Mouse (Mus musculus): Measurements from ENCODE around the gene 9430015G10Rik.

The 9430015G10Rik gene

GRCm38 (mm10) chr4:156109570-156110331 lies at the start of gene 9430015G10Rik:
Gene 9430015G10Rik (plus strand): TSS chr4:156109982.
- DNase-seq (ENCODE audit: low spot score), result peak; percentile 99

DNA sequence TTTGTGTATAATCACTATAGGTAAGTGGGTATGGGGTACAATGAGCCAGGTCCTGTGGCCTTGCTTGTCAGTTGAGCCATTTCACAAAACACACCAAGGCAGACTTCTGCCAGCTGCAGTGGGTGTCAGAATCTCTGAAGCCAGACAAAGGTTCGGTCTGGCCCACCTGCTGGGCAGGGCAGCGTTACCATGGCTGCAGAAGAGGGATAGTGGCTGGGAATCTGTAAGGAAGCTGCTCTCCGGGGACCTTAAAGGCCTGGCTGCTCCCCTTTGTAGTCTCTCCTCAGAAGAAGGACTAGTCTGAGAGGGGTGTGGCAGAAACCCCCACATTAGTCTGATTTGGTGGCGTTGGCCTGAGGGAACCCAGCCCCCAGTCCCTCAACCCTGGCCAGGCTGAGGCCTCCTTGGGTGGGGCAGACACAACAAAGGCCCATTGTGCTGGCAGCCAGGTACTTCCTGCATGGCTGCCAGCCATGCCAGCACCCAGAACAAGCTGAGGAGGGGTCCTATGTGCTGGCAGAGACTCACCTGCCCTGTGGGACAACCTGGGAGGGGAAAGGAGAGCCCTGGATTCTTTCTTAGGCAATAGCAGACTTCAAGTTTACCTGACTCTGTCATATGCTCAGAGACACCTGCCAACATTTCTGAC lies 45.8 kb upstream of the 9430015G10Rik start:
- no peak for DNase-seq (ENCODE audit: low spot score)

GRCm38 (mm10) chr4:156064510-156064897 lies 45.3 kb upstream of the 9430015G10Rik start:
- DNase-seq (ENCODE audit: low spot score), result no peak

- DNase-seq (ENCODE audit: low spot score), result peak; percentile 42
These were observed 44.5 kb upstream of the 9430015G10Rik start for GRCm38 (mm10) chr4:156065156-156065894.

DNA sequence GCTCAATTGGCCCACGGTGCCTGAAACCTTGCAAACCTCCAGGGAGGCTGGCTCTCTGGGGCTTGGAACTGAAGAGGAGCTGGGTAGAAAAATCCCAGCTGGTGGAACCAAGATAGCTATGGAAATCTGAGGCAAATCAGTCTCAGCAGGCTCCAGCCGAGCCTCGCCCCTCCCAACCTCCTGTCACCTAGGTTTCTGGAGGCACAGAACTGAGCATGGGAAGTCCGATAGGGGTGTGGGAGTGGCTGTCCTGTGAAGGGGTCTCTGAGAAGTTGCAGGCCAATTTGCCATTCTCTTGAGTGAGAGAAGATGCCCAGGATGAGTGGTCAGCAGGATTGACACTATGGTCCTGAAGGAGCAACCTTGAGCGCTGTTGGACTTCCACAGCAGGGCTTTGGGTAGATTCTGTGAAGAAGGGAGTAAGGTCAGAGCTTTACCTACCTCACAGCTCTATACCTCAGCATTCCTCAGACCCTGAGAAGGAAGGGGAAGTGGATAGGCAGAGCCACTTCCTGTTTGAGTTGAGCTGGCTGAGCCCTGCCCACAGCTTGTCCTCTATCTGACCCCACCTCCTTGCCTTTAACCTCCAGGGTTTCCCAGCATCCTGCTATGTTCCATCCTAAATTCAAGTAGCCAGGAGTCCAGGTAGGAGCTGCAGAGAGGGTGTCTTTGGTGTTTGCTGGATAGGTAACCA lies 42.4 kb upstream of the 9430015G10Rik start:
- no peak for DNase-seq (ENCODE audit: low spot score)

- DNase-seq (ENCODE audit: low spot score), result no peak
These were observed 40.1 kb upstream of the 9430015G10Rik start for GRCm38 (mm10) chr4:156069701-156070100.

GRCm38 (mm10) chr4:156070276-156070675 lies 39.5 kb upstream of the 9430015G10Rik start:
- no peak for DNase-seq (ENCODE audit: low spot score)

- no peak for DNase-seq (ENCODE audit: low spot score)
These were observed 39.1 kb upstream of the 9430015G10Rik start for GRCm38 (mm10) chr4:156070716-156071115.

GRCm38 (mm10) chr4:156076911-156077382 lies 32.8 kb upstream of the 9430015G10Rik start:
- no peak for DNase-seq (ENCODE audit: low spot score)

GRCm38 (mm10) chr4:156077499-156078301 lies 32.1 kb upstream of the 9430015G10Rik start:
- peak; percentile 52 for DNase-seq (ENCODE audit: low spot score)

- DNase-seq (ENCODE audit: low spot score), result peak; percentile 29
These were observed 27.1 kb upstream of the 9430015G10Rik start for GRCm38 (mm10) chr4:156082621-156083234.

DNA sequence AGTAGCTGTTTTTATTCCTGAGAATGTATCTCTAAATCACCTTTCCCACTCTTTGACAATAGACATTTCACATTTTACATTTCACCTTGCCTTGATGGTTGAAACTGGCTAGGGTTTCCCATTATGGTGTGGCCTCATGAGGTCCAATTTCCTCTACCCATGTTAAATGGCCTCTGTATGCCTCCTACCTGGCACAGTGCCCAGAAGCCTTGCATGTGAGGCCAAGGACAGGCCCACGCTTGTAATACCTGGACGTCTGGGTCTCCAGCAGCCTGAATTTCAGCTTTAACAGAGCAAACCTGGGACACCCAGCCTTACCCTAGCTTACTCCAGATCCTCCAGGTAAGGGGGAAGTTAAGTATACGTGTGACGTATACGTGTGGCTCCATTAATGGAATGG lies 26.4 kb upstream of the 9430015G10Rik start:
- DNase-seq (ENCODE audit: low spot score), result no peak

DNA sequence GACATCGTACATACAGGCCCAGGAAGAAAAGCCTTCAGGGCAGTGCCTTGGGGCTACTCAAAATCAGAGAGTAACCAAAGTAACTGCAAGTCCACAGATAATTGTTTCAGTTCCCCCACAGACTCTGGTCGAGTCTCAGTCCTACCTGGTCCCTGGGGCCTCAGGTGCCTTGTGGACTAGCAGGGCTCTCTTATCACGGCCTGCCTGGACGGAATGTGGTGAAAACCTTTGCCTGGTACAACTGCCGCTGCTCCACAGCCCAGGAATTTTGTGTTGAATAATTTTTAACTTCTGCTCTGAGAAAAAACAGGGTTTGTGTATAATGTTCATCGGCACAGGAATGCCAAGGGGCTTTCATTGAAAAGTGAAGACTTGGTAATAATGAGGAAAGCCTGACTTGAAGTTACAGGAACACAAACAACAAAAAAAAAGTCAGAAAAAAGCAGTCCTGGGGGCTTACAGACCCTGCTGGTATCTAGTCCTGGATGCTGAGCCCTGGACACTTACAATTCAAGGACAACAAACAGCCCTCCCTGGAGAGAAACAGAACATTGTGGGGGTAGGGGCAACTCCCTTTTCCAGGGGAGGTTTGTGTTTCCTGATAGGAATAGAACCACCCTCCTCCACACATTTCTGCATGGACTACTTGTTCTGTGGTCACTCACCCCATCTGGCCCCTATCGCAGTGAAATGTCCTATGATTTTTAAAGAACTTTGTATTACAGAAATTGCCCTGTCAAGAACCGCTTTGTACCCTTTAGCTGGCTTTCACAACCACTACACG lies 25.5 kb upstream of the 9430015G10Rik start:
- peak; percentile 79 for DNase-seq (ENCODE audit: low spot score)

DNA sequence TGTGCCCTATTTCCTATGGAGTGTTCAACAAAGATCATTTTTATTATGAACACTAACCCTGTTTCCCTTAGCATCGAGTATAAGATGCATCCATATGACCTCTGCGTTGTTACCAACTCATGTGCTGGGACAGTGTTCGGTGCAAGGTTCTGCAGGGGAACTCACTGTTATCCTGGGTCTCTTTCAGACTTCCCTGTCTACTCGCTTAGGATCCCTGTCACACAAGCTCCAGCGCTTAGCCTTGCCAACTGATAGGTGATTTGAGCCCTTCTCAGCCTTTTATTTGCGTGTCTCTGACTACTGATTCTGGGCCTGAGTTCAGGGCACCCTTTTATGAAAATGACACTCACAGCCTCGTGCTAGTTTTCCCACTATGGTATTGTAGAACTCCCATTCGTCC lies 24.5 kb upstream of the 9430015G10Rik start:
- DNase-seq (ENCODE audit: low spot score), result no peak

DNA sequence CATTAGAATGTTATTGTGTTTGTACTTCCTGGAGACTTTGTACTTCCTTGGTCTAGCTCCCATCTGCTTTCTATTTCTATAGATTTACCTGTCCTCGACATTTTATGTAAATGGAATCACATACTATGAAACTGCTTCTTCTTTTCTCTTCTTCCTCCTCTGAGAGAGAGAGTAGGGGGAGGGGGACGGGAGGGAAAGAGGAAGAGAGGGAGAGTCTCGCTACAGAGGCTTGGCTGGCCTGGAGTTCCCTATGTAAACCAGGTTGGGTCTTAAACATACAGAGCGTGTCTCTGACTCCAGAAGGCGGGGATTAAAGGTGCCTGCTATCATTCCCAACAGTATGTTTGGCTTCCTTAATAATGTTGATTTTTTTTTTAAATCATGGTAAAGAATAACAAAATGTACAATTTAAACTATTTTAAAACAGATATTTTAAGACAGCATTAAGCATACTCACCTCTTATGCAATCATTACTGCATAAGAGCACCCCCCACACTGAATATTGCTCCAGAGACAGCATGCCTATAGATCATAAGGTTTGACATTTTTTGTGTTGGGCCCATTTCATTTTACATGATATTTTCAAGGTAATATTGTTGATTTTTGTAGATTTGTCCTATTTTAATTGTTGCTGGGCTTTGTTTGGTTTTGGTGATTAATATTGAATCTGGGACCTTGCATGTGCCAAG lies 22.2 kb upstream of the 9430015G10Rik start:
- peak; percentile 40 for DNase-seq (ENCODE audit: low spot score)

DNA sequence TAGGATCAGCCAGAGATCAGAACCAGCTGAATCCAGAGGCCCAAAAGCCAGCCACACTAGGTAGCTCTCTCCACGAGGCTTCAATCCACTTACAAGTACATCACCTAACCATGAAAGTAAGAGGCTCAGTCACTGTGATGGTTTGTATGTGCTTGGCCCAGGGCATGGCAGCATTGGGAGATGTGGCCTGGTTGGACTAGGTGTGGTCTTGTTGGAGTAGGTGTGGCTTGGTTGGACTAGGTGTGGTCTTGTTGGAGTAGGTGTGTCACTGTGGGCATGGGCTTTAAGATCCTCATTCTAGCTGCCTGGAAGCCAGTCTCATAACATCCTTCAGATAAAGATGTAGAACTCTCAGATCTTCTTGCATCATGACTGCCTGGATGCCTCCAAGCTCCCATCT lies 18.5 kb upstream of the 9430015G10Rik start:
- no peak for DNase-seq (ENCODE audit: low spot score)

GRCm38 (mm10) chr4:156092765-156093164 lies 17.0 kb upstream of the 9430015G10Rik start:
- no peak for DNase-seq (ENCODE audit: low spot score)

DNA sequence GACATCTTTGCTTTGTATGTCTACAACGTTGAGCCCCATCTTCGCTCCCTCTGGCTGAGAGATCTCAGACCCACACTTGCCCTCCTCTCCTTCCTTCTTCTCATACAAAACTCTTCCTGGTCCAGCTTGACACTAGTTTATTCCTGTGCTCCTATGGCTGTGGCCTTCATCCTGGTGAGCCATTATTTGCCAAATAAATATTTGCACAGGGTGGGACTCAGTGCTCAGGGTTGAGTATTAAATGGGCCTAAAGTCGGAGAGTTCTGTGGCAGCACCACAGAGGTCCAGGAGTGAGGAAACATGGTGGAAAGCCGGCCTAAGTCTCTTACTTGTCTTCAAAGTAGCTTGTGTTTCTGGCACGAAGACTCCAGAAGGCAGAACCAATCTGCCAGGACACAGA lies 16.0 kb upstream of the 9430015G10Rik start:
- DNase-seq (ENCODE audit: low spot score), result peak; percentile 45

DNA sequence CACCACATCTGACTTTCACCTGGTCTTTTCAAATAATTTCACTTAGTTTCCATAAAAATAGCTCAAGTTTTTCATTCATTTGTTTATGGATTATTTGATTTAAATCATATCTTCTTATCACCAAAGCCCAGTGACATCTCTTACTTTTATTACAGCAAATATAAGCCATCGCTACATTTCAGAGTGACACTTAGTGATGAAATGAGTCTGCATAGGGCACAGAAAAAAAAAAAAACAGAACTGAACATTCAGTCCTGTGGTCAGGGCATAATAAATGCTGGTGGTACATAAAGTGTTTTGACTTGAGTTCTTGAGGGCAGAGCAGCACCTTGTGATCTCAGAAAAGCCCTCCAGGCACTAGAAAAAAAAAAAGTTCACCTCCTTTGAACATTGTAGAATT lies 13.6 kb upstream of the 9430015G10Rik start:
- no peak for DNase-seq (ENCODE audit: low spot score)

Measured in yolk sac, embryonic 10.5 days (tissue).